Mouse (Mus musculus) liver, adult 2 months (tissue): ENCODE data around the gene Tmco1. TPM values are rescaled to one million over a fixed set of nuclear protein-coding genes. Genes with fewer than 3 reads are reported as not detected.

Experiments used
- DNase-seq: peaks from one replicate; pipeline ENCODE4 v3.0.0-alpha.2; 2011; ENCODE audit warnings: low read depth, low spot score; ENCODE audit errors: extremely low read depth
- H3K27ac ChIP-seq: fragments of 200-500 bp; replicated peaks from 2 replicates; pipeline ENCODE4 v1.5.1; 2012; ENCODE audit warnings: low read depth, mild to moderate bottlenecking, control low read depth, inconsistent platforms, low read length; ENCODE audit not compliant: insufficient read depth
- H3K27me3 ChIP-seq: fragments of 200-500 bp; 2 replicates; pipeline ENCODE4 v1.6.1; 2012; ENCODE audit warnings: mild to moderate bottlenecking, moderate library complexity, low read length, inconsistent platforms; ENCODE audit not compliant: control insufficient read depth, insufficient read depth
- H3K36me3 ChIP-seq: fragments of 200-500 bp; 2 replicates; pipeline ENCODE4 v1.6.1; 2012; ENCODE audit warnings: low read length, inconsistent platforms; ENCODE audit not compliant: control insufficient read depth, insufficient read depth
- H3K4me1 ChIP-seq: fragments of 200-500 bp; 2 replicates; pipeline ENCODE4 v1.6.1; 2011; ENCODE audit warnings: low read length; ENCODE audit not compliant: control insufficient read depth, insufficient read depth
- H3K4me3 ChIP-seq: fragments of 200-500 bp; 2 replicates; pipeline ENCODE4 v1.5.1; 2011; ENCODE audit warnings: low read depth, mild to moderate bottlenecking, control low read depth, low read length, moderate library complexity; ENCODE audit not compliant: insufficient read depth
- H3K79me2 ChIP-seq: fragments of 200-500 bp; 2 replicates; pipeline ENCODE4 v1.6.1; 2012; ENCODE audit warnings: inconsistent platforms, mild to moderate bottlenecking, low read length, moderate library complexity; ENCODE audit not compliant: control insufficient read depth, insufficient read depth
- H3K9ac ChIP-seq: fragments of 200-500 bp; 2 replicates; pipeline ENCODE4 v1.6.1; 2012; ENCODE audit warnings: low read depth, mild to moderate bottlenecking, control low read depth, inconsistent platforms, low read length
- CTCF ChIP-seq: fragments of 200-500 bp; IDR thresholded peaks from 2 replicates; pipeline ENCODE4 v1.5.1; 2011; ENCODE audit warnings: low read depth, low read length, control low read depth
- POLR2A ChIP-seq: fragments of 200-500 bp; IDR thresholded peaks from 2 replicates; pipeline ENCODE4 v1.6.1; 2011; ENCODE audit warnings: low read length, control low read depth; ENCODE audit not compliant: insufficient read depth; ENCODE audit errors: extremely low read depth
- WGBS: fragments of 180-500 bp; shearing (Covaris S2); methylation state at CpG from one replicate; pipeline ENCODE4 v1.1.7; 2018; 5-methylcytosine and 5-hydroxymethylcytosine counted together
- polyA plus RNA-seq: library from polyadenylated mRNA; depleted of rRNA; stranded (reverse); fragments of >200 nt; gene quantifications from 2 replicates; pipeline ENCODE4 v1.2.3, GENCODE M21; 2012
- total RNA-seq: library from RNA; depleted of rRNA; stranded (reverse); fragments of >200 nt; gene quantifications from 2 replicates; pipeline ENCODE4 v1.2.3, GENCODE M21; 2014

Tmco1 gene
- total and polyA plus RNA-seq, 2 experiments = 71.5 to 162 TPM

GRCm38 (mm10) chr1:167306451-167307240 is 1.5 kb upstream of the Tmco1 start:
- H3K9ac ChIP-seq = no peak overlapping the region
- H3K27ac ChIP-seq = no peak overlapping the region; the same call in 1 of the 2 replicates
- no peaks in the 10 kb centered on the region for H3K27me3 ChIP-seq
- WGBS = 24% methylated on average over 5 of the region's 5 CpGs
- H3K4me3 ChIP-seq = no peak overlapping the region
- no peaks in the 10 kb centered on the region; the same call in 1 of the 2 replicates for H3K79me2 ChIP-seq
- TF ChIP-seq POLR2A = no peak
- peak; percentile 74 for TF ChIP-seq CTCF
- H3K4me1 ChIP-seq = peaks cover 8% of the 10 kb centered on the region
- no peaks in the 10 kb centered on the region for H3K36me3 ChIP-seq
- DNase-seq = peak; percentile 87

GRCm38 (mm10) chr1:167307674-167308073 is 504 bp upstream of the Tmco1 start:
- peak overlapping the region; percentile 55; the same call in 1 of the 2 replicates for H3K9ac ChIP-seq
- DNase-seq = peak; percentile 33
- H3K4me3 ChIP-seq = peak overlapping the region; percentile 46
- 36% methylated on average over 11 of the region's 11 CpGs for WGBS
- no peaks in the 10 kb centered on the region; the same call in 1 of the 2 replicates for H3K79me2 ChIP-seq
- no peaks in the 10 kb centered on the region for H3K27me3 ChIP-seq
- TF ChIP-seq CTCF (no peak), POLR2A (no peak)
- peaks cover 8% of the 10 kb centered on the region for H3K4me1 ChIP-seq
- H3K36me3 ChIP-seq = no peaks in the 10 kb centered on the region
- H3K27ac ChIP-seq = peak overlapping the region; percentile 38; the same call in 1 of the 2 replicates

DNA sequence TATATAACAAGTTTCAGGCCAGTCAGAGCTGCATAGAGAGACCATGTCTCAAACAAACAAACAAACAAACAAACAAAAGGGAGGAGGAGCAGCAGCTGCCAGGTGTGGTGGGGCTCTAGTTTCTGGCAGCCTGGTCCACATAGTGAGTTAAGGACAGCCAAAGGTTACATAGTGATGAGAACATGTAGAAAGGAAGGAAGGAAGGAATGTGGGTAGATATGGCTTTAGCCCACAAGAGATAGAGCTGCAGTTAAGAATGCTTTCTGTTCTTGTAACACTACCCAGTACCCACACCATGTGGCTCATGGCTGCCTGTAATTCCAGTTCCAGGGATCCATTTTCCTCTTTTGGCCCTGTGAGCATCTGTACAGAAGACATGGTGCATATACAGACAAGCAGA is 4.2 kb downstream of the Tmco1 start:
- Histone ChIP-seq H3K4me3 (no peak overlapping the region), H3K27me3 (no peaks in the 10 kb centered on the region), H3K9ac (no peak overlapping the region), H3K4me1 (peaks cover 7% of the 10 kb centered on the region), H3K36me3 (peaks cover 15% of the 10 kb centered on the region), H3K79me2 (no peaks in the 10 kb centered on the region; the same call in 1 of the 2 replicates), H3K27ac (no peak overlapping the region)
- DNase-seq = no peak
- no peak for TF ChIP-seq POLR2A
- TF ChIP-seq CTCF = no peak

DNA sequence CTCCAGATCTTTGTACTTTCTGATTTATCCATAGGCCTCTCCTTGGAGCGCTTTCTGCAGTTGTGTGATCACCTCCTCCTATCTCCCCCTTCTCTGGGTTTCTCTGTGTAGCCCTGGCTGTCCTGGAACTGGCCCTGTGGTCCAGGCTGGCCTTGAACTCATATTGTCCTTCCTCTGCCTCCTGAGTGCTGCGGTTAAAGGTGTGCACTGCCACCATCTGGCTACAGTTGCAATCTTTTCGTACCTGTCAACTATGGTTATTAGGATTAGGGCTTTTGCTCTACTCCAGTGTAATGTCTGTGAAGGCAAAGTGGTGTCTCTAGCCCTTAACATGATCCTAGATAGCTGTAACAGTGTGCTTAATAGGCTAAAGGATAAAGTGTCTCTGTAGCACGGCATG is 5.0 kb downstream of the Tmco1 start:
- 0 out of 2 replicates have a peak, but pooled peaks have one; percentile 29 for TF ChIP-seq CTCF
- no peak for TF ChIP-seq POLR2A
- peaks cover 3% of the 10 kb centered on the region; the same call in 1 of the 2 replicates for H3K4me1 ChIP-seq
- no peak for DNase-seq
- no peak overlapping the region for H3K9ac ChIP-seq
- H3K36me3 ChIP-seq = peaks cover 19% of the 10 kb centered on the region
- 63% methylated on average over 4 of the region's 4 CpGs for WGBS
- no peak overlapping the region for H3K27ac ChIP-seq
- H3K79me2 ChIP-seq = no peaks in the 10 kb centered on the region; the same call in 1 of the 2 replicates
- H3K27me3 ChIP-seq = no peaks in the 10 kb centered on the region
- H3K4me3 ChIP-seq = no peak overlapping the region

GRCm38 (mm10) chr1:167321691-167322090 is 13.5 kb downstream of the Tmco1 start:
- Histone ChIP-seq H3K4me3 (no peak overlapping the region), H3K27ac (no peak overlapping the region), H3K9ac (no peak overlapping the region), H3K27me3 (no peaks in the 10 kb centered on the region), H3K36me3 (peaks cover 52% of the 10 kb centered on the region), H3K4me1 (no peaks in the 10 kb centered on the region), H3K79me2 (no peaks in the 10 kb centered on the region)
- TF ChIP-seq CTCF = no peak
- TF ChIP-seq POLR2A = no peak
- WGBS = 75% methylated on average over 6 of the region's 6 CpGs
- peak; percentile 31 for DNase-seq

- Histone ChIP-seq H3K4me3 (no peak overlapping the region), H3K4me1 (no peaks in the 10 kb centered on the region), H3K36me3 (peaks cover 49% of the 10 kb centered on the region), H3K79me2 (no peaks in the 10 kb centered on the region), H3K27ac (no peak overlapping the region), H3K27me3 (no peaks in the 10 kb centered on the region), H3K9ac (no peak overlapping the region)
- no peak for DNase-seq
- 80% methylated on average over 6 of the region's 6 CpGs for WGBS
- no peak for TF ChIP-seq POLR2A
- no peak for TF ChIP-seq CTCF
Measured at GRCm38 (mm10) chr1:167328776-167329175, 20.6 kb downstream of the Tmco1 start.
